Mouse (Mus musculus) urinary bladder, postnatal 14 days (tissue): Measurements from ENCODE around the gene Crybg2.

ENCODE experiments used
- DNase-seq: peaks from one replicate; pipeline ENCODE4 v3.0.0; 2021; ENCODE audit warnings: low spot score

Crybg2 gene

DNA sequence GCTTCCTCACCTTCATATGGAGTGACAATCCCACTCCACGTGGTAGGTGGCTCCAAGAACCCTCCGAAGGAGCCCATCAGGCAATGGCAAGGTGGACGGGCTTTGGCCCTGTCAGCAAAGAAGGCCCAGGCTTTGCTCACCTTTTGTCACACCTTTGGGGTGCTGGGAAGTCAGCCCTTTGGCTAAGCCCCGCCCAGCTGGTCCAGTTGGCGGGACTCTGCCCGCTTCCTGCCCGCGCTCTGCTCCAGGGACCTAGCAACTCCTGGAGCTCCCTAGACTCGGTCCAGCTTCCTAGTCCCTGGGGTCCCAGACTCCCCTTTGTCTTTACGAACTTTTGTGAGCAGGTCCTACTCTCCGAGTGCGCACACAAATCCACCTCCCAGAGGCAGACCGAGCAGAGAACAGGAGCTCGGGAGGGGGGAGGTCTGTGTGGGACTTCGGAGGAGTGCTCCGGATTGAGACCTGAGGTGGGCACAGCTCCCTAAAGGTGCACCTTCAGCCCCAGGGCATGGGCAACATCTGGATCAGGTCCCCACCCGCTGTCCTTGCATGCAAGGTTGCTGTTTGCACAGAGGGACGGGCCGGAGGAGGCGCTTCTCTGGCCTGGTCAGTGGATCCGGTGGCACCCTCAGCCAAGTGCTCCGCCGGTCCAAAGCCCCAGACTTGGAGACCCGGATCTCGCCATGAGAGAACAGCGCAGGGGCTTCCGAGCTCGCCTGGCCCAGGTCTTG lies at the start of gene Crybg2:
Gene Crybg2 (plus strand): TSS at position 681 of the 731 bp plus-strand sequence.
- DNase-seq, result no peak

- DNase-seq, result no peak
Observed at GRCm38 (mm10) chr4:134011450-134012414, 48.9 kb upstream of the Crybg2 start.

DNA sequence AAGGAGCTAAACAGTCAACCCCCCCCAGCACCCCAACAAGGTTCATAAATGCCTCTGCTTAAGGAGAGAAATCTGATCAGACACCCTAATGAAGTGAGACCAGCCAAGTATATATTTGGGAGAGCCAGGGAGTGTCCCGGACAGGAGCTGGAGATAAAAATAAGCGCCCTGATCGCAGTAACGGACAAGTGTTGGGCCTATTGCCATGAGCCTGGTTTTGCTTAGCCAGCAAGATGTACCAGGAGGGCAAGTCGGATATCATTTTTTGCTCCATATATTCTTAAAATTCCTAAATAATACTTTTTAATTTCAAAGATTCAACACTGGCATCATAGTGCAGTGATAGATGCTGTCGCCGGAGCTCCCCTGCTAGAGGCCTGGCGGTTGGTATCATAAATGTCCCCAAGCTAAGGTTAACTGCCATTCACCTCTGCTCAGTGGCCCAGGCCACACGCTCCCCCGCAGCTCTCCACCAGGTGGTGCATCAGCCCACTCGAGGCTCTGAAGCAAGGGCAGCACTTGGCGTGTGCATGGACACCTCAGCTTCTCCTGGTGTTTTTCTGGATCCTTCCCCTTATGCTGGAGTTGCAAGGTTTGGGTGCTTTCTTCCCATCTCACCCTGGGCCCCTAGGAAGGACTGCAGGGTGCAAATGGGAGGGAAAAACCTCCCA lies 47.6 kb upstream of the Crybg2 start:
- no peak for DNase-seq

DNA sequence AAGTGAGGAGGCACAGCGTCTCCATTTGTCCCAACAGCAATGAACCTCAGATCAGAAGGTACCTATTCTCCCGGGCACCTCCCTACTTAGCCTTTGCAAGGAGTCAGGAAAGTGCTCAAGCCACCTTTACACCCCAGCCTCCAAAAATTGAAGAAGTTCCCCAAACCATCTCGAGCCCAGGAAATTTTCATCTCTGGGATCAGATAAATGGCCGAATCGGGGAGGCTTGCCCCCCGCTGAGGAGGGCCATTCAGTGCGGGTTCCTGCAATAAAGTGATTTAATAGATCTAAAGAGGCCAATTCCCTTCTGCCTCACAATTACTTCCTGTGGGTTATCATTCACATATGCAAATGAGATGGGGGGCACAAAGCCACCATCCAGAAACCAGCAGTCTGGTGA lies 44.4 kb upstream of the Crybg2 start:
- DNase-seq, result no peak

DNA sequence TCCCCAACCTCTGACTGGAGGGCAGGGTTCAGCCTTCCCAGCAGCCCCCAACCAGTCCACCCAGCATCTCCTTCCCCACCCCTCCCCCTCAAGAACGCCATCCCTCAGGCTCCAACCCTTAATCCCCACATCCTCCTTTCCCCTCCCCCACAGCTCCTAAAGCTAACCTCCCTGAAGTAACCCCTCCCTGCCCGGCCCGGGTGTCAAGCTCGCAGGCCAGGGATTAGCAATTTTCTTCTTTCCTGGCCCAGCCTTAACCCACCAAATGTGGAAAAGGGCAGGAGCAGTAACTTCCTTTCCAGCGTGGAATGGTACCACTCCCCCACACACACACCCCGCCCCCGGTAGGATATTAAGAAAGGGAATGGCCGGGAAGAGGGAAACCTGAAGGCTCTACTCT lies 43.8 kb upstream of the Crybg2 start:
- no peak for DNase-seq

GRCm38 (mm10) chr4:134017201-134017865 lies 43.3 kb upstream of the Crybg2 start:
- DNase-seq, result no peak

- DNase-seq, result no peak
Observed at GRCm38 (mm10) chr4:134018038-134018778, 42.4 kb upstream of the Crybg2 start.

DNA sequence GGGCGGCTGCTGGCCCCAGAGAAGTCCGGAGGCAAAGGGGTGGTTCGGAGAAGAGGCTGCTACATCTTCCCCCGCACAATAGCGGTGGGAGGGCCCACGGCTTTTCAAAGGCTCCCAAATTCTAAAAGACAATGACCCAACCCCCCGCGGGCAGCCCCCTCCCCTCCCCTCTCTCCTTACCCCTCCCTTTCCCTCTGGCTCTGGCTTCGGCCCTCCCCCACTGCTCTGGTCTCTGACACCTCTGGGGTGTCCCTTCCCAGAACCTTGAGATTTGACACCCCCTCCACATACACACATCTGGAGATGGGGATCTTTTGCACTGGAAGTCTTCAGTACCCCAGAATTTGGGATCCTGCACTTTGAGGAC lies 41.9 kb upstream of the Crybg2 start, which contains the start of gene Lin28a:
Gene Lin28a (minus strand): TSS at position 63 of the 367 bp plus-strand sequence.
- no peak for DNase-seq

GRCm38 (mm10) chr4:134019210-134019609 lies 41.4 kb upstream of the Crybg2 start:
- no peak for DNase-seq

GRCm38 (mm10) chr4:134019641-134020351 lies 40.8 kb upstream of the Crybg2 start:
- DNase-seq, result no peak

GRCm38 (mm10) chr4:134020621-134021020 lies 40.0 kb upstream of the Crybg2 start:
- peak; percentile 75 for DNase-seq

DNA sequence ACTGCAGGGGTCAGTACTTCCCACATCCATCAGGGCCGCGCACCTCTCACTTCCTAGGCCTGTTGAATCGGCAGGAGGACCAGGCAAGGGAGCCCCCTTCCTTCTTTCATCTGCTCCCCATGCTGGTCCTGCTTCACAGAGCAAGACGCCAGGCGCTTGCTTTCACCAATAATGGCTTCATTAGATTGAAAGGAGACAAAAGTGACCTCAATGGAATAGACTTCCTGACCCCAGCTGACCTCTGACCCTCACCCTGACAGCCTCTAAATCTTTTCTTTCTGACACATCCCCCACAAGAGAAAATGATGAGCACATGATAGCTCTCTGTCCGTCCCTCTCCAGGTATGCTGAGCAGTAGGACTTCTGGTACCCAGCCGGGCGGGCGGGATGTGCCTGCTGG lies 34.8 kb upstream of the Crybg2 start:
- DNase-seq, result no peak

- peak; percentile 78 for DNase-seq
Observed at GRCm38 (mm10) chr4:134035953-134036352, 24.7 kb upstream of the Crybg2 start.

- no peak for DNase-seq
Observed at GRCm38 (mm10) chr4:134041317-134042123, 19.1 kb upstream of the Crybg2 start.

GRCm38 (mm10) chr4:134043041-134043440 lies 17.6 kb upstream of the Crybg2 start:
- no peak for DNase-seq

GRCm38 (mm10) chr4:134047648-134048047 lies 13.0 kb upstream of the Crybg2 start:
- DNase-seq, result no peak

DNA sequence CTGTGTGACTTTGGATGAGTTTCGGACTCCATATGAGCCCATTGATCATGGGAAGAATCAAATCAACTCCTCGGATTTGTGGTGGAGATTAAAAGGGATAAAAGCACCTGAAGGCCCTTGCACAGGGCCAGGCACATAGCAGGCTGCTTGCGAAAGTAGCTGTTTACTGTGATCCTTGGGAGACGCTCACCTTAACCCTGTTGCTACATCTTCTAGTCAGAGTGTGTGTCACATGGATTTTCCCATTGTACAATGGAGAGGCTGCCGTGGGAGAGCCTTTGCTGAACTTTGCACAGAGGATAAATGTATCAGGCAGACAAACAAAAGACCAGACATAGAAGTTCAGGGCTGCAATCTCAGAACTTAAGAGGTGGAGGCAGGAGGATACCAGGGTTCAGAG lies 8.7 kb upstream of the Crybg2 start:
- DNase-seq, result no peak

DNA sequence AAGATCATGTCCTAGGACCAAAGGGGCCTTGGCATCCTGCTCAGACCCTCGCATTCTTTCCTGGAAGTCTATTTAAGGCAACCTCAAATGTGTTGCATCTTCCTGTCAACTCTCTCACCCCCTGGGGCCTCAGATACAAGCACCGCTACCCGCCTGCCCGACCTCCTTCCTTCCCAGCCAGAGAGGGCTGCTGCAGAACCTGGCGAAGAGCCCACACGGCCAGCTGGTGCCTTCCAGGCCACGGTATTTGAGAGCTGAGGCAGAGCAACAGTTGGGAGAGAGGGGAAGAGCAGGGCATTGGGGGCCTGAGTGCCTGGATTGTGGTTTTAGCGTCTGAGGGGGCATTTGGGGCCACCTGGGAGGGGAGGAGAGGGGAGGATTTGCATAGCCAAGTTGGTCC lies 8.1 kb upstream of the Crybg2 start:
- no peak for DNase-seq

DNA sequence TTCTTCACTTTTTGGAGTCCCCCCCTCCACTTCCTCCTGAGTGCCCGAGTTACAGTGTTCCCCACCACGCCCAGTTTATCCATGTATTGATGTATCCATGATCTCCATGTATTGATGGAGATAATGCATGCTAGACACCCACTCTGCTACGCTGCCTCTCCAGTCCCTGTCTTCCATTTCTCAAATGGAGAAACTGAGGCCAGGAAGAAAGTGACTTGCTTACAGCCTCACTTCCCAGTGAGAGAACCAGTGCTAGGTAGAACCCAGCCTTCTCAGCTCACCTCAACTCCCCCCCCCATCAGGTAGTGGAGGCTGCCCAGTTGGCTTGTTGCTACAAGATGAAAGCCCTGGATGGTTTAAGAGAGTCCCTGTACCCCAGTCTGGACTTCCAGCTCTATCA lies 7.1 kb upstream of the Crybg2 start, which contains the start of gene Zfp683:
Gene Zfp683 (plus strand): TSS at position 301 of the 400 bp plus-strand sequence.
- no peak for DNase-seq
